Mouse (Mus musculus) thymus, postnatal 14 days (tissue): Measurements from ENCODE around the gene Slc4a1.
A peak's percentile ranks its signal among the peaks of the same experiment; 100 is the strongest.
"Not testable (repeated sequence)": the region's sequence is repeated elsewhere in the genome, so short reads cannot be mapped to it uniquely, and the experiment has no call there.

Experiments
- DNase-seq: peaks from one replicate; pipeline ENCODE4 v3.0.0; 2021

Gene Slc4a1

DNA sequence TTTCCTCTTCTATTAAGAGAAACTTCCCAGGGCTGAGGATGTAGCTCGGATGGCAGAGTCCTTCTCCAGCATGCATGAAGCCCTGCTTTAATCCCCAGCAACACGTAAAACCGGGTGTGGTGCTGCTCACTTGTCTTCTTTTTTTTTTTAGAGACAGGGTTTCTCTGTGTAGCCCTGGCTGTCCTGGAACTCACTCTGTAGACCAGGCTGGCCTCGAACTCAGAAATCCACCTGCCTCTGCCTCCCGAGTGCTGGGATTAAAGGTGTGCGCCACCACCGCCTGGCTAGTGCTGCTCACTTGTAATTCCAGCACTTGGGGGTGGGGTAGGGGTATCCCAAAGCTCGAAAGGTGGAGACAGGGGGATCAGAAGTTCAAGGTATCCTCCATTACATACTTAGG, at the start of gene Slc4a1:
Gene Slc4a1 (minus strand): TSS at position 101 of the 400 bp plus-strand sequence.
- DNase-seq = not testable (repeated sequence)

DNA sequence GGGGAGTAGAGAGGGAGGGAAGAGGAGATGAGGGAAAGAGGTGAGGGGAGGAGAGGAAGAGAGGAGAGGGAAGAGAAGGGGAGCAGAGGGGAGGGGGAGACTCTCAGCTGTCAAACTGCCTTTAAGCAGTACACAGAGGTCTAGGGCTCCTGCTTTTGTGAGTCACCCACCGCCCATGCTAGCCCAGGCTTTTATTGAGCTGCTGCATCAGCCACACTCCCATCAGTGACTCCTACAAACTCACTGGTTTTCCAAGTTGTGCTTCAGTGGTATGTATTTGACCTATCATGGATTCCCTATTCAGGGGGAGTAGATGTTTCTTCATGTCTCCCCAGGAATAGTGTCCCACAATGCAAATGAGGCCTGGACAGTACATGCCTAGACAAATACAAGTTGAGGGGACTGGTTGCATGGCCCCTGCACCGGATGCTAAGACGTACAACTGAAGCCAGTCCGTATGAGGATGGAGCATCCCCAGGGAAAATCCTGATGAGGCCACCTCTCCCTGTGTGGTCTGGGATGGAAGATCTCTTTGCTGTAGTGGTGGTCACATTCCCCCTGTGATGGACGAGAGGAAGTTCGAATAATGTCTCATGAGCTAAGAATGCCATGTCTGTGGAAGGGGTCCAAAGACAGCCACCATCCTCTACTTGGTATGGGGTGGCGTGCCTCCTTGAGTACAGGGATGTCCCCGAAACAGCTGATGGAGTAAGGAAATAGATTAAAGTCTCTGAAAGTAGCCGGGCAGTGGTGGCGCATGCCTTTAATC, 49.2 kb upstream of the Slc4a1 start:
- DNase-seq = no peak

- no peak for DNase-seq
Observed at GRCm38 (mm10) chr11:102413059-102413458, 47.1 kb upstream of the Slc4a1 start.

GRCm38 (mm10) chr11:102411704-102412103, 45.7 kb upstream of the Slc4a1 start:
- DNase-seq = peak; percentile 88

DNA sequence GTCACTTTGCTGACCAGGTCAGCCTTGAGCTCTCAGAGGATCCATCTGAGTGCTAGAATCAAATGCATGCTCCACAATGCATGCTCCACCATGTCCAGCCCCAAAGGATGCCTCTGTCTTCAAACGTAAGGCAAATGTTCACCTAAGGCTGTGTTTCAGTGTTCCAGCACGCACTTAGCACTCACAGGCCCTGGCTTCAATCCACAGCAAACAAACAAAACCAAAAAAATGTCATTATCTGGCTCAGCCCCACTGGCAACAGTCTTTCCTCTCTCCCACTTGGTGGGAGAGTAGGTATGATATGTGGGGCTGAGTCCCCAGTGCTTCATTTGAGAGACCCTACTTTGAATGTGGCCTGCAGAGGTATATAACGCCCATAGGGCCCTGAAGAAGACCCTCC, 45.1 kb upstream of the Slc4a1 start:
- DNase-seq = no peak

DNA sequence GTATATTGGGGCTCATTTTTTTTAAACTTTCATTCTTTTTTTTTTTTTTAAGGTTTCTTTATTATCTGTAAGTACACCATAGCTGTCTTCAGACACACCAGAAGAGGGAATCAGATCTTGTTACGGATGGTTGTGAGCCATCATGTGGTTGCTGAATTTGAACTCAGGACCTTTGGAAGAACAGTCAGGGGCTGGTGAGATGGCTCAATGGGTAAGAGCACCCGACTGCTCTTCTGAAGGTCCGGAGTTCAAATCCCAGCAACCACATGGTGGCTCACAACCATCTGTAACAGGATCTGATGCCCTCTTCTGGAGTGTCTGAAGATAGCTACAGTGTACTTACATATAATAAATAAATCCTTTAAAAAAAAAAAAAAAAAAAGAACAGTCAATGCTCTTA, 44.3 kb upstream of the Slc4a1 start:
- DNase-seq = not testable (repeated sequence)

- DNase-seq = no peak
Observed at GRCm38 (mm10) chr11:102409795-102410330, 43.9 kb upstream of the Slc4a1 start.

DNA sequence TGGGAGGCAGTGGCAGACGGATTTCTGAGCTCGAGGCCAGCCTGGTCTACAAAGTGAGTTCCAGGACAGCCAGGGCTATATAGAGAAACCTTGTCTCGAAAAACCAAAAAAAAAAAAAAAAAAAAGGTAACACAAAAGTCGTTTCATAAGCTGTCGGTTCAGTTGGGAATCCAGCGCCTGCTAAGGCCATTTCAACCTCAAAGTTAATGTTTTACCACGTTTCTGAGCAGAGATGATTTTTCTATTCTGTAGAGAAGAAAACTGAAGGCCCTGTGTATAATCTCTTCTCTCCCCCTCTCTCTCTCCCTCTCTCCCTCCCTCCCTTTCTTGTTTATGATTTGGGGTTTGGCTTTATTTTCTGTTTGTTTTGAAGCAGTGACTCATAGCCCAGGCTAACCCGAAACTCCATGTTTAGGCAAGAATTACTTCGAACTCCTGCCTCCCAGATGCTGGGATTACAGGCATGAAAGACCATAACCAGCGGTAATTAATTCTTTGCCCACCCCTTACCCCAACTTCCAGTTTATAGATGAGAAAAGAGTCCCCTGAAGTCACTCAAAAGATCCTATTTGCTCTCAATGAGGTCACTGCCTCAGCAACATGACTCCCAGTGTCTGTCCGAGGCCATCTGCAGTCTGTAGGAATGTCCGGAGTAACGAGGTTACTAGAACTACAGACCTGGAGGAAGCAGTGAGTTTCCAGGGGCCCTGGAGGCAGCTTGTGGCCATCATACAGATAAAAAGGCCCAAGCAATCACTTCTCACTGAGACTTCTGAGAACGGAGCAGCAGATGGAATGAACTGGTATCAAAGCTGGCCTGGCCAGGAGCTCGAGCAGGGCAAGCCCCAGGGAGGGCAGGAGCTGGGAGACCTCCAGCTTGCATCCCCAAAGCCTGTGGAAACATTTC, 43.1 kb upstream of the Slc4a1 start:
- DNase-seq = no peak

GRCm38 (mm10) chr11:102408344-102408876, 42.4 kb upstream of the Slc4a1 start:
- peak; percentile 95 for DNase-seq

- no peak for DNase-seq
Observed at GRCm38 (mm10) chr11:102407834-102408215, 41.8 kb upstream of the Slc4a1 start, which contains the start of gene Slc25a39. TSS of gene Slc25a39 (minus strand) at chr11:102407946.

- peak; percentile 95 for DNase-seq
Observed at GRCm38 (mm10) chr11:102406900-102407833, 41.2 kb upstream of the Slc4a1 start.

- peak; percentile 8 for DNase-seq
Observed at GRCm38 (mm10) chr11:102406401-102406800, 40.4 kb upstream of the Slc4a1 start.

DNA sequence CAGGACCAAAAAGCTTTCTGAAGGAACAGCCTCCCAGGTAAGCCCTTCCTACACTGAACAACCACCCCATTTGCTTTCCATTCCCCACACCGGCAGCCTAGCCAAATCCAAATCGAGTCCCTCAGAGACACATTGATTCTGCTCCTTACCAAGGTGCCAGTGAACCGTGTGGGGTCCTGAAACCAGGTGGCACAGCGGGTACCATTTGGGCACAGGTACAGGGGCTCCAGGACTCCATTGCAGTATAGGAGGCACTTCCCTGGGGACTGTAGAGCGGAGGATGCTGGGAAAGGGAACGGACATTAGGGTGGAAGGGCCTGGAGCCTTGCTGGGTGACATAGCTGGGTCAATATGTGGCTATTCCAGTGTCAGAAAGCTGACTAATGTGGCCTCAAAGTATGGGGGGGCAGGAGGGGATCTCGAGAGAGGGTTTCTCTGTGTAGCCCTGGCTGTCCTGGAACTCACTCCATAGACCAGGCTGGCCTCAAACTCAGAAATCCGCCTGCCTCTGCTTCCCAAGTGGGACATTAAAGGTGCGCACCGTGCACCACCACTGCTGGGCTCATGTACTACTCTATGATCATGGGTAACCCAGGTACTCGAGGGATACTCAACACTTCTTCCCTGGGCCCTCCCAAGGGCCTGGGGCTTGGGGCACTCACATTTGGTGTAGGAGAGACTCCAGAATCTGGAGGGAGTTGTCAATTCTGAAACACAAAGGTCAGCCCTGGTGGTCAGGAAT, 39.7 kb upstream of the Slc4a1 start:
- no peak for DNase-seq

- DNase-seq = no peak
Observed at GRCm38 (mm10) chr11:102404161-102405010, 38.4 kb upstream of the Slc4a1 start.

- DNase-seq = no peak
Observed at GRCm38 (mm10) chr11:102403657-102404056, 37.7 kb upstream of the Slc4a1 start.

DNA sequence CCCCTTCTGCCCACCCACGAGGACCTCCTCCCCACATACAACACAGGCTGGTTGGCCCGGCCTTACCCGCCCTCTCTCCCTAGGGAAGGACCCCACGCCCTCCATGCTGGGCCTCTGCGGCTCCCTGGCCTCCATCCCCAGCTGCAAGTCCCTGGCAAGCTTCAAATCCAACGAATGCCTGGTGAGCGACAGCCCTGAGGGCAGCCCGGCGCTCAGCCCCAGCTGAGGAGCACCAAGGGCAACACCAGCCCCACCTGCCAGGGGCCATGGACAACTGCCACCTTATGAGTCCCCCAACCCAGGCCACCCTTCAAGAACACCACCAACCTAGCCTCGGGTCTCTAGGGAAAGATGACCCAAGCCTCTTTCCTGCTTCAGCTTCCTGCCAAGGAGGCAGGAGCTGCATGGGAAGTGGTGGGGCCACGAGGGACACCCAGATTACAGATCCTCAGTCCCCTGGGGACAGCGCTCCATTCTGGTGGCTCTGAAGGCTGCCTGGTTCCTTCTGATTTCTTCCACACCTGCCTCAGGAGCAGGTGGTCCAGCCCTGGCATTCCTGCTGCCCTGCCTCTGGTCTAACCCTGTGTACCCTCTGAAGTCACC, 36.0 kb upstream of the Slc4a1 start:
- DNase-seq = no peak

DNA sequence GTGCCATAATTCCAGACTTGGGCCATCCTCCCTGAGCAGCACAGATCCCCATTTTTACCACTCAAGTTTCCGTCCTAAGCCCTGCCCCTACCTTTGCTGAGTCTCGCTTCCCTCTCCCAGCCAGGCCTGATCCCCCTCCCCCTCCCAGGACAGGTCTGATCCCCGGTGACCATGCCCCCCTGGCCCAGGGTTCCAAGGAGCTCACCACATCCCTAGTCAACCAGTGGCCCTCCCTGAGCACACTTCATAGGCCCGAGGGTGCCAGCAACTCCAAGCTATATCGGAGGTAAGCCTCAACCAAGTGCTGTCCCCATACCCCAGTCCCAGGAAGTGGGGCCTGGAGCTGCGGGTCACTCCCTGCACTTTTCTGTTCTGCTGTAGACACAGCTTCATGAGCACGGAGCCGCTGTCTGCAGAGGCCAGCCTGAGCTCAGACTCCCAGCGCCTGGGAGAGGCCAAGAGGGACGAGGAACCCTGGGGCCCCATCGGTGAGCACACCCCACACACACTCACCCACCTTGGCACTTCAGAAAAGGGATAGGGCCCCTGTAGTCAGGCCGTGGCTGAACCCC, 34.6 kb upstream of the Slc4a1 start:
- DNase-seq = no peak

DNA sequence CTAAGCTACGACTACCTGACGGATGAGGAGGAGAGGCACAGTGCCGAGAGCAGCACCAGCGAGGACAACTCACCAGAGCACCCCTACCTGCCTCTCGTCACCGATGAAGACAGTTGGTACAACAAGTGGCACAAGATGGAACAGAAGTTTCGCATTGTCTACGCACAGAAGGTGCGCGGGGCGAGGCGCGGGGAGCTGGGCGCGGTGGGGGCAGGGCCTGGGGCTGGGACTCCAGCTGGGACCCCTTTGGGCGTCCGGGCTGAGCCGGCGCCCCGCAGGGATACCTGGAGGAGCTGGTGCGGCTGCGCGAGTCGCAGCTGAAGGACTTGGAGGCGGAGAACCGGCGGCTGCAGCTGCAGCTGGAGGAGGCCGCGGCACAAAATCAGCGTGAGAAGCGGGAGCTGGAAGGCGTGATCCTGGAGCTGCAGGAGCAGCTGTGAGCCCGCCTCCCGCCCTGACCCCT, 33.6 kb upstream of the Slc4a1 start:
- DNase-seq = no peak

- no peak for DNase-seq
Observed at GRCm38 (mm10) chr11:102399107-102399506, 33.1 kb upstream of the Slc4a1 start.
